Mouse (Mus musculus) R1 (cell line): ENCODE data around the gene Rbbp5.
A peak's percentile ranks its signal among the peaks of the same experiment; 100 is the strongest.

ENCODE experiments used
- DNase-seq: peaks from one replicate; pipeline ENCODE4 v3.0.0-alpha.2; 2018; ENCODE audit warnings: low read depth, low spot score

The Rbbp5 gene

DNA sequence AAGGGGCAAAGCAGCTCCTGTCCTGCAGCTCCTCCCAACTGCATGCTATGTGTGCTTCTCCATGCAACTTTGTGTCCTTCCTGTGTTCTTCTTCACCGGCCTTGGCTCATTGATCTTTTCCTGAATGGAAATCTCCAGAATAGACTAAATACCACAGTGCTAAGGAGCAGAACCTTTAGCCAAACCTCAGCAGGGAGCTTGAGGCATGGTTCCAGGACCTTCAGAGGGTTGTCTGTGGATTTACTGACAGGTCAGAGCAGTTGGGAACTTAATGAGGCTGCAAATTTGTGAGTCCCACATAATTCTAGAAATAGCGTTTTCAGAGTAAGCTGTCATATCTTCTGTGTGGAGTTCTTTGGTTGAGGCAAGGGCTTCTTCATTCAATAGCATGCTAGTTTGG is 23.4 kb downstream of the Rbbp5 start:
- DNase-seq, result no peak

DNA sequence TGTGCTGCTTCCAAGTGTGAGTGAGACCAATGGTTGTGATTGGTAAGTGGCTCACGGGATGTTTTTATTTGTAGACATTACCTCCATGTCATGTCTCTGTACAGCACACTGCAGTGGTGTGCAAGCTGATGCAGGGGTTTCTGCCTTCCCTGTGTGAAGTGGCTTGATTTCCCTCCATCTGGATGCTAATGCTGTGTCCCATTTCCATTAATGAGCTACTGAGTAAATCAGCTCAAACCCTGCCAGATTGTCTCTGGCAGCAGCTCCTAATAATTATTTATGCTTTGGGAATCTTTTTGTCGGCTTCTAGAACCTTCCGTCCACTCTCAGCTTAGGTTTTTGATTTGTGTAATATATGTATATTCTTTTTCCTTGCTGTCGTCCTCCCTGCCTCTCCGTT is 28.0 kb downstream of the Rbbp5 start:
- no peak for DNase-seq

GRCm38 (mm10) chr1:132506058-132506457 is 28.9 kb downstream of the Rbbp5 start, which contains the start of gene Tmem81:
TSS of gene Tmem81 (plus strand) at chr1:132506230.
- no peak for DNase-seq

DNA sequence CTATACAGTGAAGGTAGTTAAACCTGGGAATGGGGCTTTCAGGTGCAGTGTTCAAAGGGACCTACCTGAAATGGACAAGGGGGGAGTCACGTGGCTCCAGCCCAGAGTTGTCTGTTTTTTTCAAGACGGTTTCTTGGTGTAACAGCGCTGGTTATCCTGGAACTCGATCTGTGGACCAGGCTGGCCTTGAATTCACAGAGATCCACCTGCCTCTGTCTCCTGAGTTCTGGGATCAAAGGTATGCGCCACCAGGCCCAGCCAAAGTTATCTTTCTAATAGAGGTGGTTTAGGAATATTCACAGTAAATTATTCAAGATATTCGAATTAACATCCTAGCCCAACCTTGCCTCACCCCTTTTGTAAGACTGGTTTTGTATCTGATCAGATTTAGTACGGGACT is 29.5 kb downstream of the Rbbp5 start:
- DNase-seq, result no peak

DNA sequence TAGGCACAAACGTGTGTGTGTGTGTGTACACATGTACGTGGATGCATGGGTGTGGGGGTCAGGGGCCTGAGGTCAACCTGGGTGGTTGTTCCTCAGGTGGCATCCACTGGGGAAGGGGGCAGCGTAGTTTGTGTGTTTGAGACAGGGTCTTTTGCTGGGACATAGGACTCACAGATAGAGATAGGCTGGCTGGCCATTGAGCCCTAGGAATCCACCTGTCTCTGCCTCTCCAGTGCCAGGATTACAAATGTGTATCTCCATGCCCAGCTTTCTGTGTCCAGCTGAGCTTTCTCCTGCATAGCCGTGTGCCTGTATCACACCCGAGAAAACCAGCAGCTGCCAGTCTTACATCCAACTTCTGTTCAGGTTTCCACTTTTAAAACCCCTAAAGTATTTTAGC is 32.6 kb downstream of the Rbbp5 start:
- DNase-seq, result no peak

- DNase-seq, result no peak
Observed at GRCm38 (mm10) chr1:132511521-132511920, 34.4 kb downstream of the Rbbp5 start.

DNA sequence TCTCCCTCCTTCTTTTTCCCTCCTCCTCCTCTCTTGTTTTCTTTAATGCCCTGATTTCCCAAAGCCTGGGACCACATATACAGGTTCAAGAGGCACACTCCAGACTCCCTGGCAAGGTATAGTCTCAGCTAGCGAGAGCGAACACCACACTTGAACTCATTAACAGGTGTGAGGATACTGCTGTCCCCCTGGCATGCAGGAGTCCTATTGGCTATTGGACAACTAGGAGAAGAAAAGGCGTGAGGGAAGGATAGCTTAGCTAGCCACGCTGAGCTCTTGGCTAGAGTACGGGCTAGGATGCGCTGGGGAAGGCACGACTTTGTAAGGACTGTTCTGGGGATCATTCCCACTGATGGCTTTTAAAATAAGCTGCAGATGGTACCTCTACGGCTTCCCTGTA is 34.9 kb downstream of the Rbbp5 start:
- DNase-seq, result no peak

DNA sequence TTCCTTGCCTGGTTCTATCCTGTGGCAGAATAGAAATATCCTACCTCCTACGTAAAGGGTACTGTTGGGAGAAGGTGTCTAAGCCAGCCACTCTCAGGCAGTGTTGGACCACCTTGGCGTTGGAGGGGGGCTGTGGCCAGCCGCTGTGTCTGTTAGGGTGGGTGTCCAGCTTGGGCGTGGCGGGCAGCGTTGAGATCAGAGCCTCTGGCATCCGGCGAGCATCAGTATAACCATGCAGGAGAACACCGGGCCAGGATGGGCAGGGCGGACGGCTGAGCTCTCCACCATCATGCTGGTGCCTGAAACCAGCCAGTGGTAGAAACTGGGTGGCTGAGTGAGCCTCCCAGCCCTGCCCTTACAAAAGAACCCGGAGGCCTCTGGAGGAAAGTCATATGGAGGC is 38.2 kb downstream of the Rbbp5 start:
- DNase-seq, result no peak

DNA sequence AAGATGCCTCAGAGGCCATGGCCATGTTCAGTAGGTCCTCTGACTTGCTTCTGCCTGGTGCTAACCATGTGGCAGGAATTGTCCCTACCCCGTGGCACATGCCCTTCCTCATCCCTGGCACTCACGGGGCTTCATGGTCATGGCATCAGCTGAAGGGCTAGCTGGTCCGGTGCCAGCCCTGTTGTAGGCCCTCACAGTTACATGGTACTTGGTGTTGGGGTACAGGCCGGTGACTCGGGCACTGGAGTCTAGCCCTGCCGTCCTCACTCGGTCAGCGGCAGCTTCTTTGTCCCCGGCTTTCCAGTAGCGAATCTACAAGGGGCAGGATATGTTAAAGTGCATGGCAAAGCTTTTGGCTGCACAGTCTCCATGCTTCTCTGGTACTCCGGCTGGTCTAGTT is 39.6 kb downstream of the Rbbp5 start:
- no peak for DNase-seq

- no peak for DNase-seq
Observed at GRCm38 (mm10) chr1:132518621-132519020, 41.5 kb downstream of the Rbbp5 start.

DNA sequence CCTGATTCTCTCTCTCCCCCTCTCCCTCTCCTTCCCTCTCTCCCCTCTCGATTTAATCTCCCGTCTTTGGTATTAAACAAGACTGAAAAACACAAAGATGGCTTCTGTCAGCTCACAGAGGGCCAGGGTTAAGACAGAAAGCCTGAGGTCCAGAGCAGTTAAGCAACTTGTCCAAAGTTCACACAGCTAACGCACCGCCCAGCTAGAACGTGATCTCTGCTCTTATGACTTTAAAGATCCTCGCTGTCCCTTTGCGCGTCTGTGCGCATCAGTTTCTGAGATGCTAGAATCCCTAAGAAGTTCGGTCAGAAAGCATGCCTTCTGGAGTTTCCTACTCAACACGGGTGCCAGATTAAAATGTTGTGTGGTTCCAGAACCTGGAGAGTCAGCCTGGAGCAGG is 42.6 kb downstream of the Rbbp5 start:
- DNase-seq, result no peak

- DNase-seq, result peak; percentile 88
Observed at GRCm38 (mm10) chr1:132520764-132521163, 43.6 kb downstream of the Rbbp5 start.

DNA sequence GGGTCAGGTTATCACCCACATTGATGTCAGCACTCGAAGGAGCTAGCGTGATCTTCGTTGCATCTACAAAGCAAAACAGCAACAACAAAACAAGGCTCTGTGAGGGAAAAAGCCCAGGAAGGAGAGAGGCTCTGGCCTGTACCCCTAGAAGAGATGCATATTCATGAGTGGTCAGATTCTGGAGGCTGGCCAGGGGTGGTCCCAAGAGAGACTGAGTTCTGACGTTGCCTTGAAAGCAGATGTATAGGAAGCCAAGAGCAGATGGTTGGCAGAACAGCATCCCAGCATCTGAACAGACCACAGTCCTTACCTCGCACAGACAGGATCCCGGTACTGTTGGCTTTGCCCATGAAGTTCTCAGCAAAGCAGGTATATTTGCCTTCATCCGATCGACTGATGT is 45.9 kb downstream of the Rbbp5 start:
- no peak for DNase-seq

DNA sequence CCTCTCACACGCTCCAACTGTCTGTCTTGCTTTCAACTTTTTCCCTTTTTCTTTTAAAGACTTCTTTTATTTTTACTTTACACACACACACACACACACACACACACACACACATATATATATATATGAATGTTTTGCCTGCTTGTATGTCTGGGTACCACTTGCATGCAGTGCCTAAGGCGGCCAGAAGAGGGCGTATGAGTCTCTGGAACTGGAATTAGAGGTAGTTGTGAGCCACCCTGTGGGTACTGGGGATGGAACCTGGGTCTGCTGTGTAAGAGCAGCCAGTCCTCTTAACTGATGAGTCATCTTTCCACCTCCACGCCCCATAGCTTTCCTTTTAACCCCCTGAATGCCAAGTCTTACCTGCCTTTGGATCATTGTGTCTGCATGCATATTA is 46.8 kb downstream of the Rbbp5 start:
- peak; percentile 85 for DNase-seq

- DNase-seq, result peak; percentile 68
Observed at GRCm38 (mm10) chr1:132525832-132526231, 48.7 kb downstream of the Rbbp5 start.

DNA sequence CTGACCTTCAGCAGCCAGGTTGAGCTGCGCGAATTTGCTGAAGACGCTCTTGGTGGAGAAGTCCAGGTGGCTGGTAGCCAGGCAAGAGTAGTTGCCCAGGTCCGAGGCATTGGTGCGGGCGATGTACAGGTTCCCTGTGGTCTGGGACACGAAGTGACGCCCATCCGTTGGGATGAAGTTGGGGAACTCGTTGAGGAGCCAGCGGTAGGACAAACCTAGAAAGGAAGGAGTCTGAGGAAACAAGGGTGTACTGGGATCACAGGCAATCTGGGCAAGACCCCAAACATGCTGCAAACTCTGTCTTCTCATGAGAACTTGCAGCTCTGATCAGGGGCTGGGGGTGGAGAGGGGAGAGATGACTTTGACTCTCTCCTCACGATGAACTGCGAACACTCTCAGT is 50.9 kb downstream of the Rbbp5 start:
- DNase-seq, result no peak

DNA sequence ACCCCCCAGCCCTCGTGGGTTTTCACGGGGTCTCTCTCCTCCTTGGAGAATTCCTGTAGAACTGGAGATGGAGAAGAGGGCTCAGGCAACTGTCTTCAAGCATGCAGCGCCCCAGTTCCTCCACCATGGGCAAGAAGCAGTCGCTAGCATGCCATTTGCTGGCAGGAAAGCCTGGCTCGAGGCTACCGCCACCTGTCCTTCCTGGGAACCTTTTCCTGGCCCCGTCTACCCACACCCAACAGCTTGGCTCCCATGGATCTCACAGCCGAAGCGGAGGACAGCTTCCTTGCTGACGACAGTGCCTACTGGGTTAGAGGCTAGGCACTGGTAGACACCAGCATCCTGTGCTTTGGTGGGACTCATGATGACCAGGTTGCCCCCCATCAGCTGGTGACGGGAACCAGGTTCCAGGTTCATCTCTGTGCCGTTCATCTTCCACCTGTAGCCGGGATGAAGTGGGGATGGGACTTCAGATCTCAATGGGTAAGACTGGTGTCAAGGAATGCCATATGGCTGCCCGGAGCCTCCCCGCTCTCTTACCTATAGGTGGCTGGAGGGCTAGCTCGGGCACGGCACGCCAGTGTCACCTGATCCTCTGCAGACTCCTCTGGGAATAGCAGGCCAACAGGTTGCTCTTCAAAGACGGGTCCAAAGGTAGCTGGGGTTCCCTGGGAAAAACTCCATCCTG is 51.6 kb downstream of the Rbbp5 start:
- no peak for DNase-seq

DNA sequence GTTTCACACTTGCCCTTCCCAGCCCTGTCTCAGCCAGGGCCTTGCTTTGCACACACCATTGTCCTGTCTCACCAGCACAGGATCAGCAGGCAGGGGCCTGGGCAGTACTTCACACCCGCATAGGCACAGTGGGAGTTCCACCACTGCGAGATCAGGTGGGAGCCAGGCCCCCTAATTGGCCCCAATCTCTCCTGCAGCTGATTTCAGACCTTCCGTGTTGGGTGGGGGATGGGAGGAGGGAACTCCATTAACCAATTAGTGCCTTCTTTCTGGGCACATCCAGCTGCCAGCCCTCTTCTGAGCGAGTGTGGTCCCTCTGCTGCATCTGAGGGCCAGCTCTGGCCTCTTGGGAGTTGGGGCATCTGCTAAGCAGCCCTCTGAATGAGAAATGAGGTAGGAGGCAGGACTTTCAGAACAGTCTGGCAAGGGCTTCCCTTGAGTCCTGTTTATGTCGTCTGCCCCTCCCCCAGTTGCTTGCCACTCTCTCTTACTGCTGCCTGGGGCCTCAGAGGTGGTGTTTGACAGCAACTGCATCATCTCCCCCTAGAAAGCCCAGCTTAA is 53.5 kb downstream of the Rbbp5 start:
- DNase-seq, result no peak

- no peak for DNase-seq
Observed at GRCm38 (mm10) chr1:132532521-132532920, 55.4 kb downstream of the Rbbp5 start.

DNA sequence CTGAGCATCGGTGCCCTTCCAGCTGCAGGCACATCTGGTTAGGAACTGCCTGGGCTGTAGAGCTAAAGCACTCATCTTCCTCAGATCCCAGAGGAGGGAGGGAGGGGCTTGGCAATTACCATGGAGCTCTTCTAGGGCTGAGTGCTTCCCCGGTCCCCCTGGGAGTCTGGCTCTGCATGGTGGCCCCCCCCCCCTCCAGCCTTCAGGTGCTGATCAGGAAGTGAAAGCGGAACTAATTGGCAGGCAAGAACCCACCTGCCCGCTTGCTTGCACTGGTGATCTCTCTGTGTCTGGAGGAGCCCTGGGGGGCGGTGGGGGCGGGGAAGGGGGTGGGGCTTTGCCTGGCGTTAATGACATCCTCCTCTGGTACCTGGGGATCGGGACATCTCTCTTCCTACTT is 56.7 kb downstream of the Rbbp5 start:
- no peak for DNase-seq

- DNase-seq, result no peak
Observed at GRCm38 (mm10) chr1:132535541-132535940, 58.4 kb downstream of the Rbbp5 start.

DNA sequence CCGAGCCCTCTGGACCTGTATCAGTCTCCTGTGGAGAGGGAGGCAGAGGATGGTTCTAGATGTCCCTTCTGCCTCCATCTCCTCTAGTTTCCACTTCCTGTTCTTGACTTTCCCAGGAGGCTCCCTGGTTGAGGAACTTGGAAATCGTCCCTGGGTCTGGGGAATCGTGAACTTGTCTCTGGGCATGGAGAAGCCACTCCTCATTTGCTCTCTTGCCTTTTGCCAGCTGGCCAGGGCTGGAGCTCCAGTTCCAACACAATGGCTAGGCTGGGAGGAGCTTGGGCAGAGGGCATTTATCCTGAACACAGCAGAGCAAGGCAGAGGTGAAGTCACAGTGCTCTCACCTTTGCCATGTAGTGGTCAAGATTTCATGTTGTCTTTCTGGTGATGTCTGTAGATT is 59.3 kb downstream of the Rbbp5 start:
- no peak for DNase-seq

DNA sequence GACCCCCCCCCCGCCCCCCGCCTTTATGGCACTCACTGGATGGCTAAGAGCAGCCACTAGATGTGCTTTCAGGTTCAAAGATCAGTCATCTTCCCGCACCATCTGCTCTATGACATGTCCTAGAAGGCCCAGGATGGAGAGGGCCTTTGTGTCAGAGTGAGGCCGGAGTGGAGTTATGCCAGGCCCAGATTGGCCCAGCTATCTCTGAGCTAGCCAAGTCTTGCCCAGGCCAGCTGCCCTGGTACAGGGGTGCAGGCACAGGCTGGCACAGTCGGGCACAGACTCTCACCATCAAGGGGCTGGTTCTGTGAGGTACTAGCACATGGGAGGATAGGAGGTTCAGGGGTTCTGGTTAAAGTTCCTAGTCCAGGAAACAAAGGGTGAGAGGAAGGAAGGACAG is 60.6 kb downstream of the Rbbp5 start:
- no peak for DNase-seq

DNA sequence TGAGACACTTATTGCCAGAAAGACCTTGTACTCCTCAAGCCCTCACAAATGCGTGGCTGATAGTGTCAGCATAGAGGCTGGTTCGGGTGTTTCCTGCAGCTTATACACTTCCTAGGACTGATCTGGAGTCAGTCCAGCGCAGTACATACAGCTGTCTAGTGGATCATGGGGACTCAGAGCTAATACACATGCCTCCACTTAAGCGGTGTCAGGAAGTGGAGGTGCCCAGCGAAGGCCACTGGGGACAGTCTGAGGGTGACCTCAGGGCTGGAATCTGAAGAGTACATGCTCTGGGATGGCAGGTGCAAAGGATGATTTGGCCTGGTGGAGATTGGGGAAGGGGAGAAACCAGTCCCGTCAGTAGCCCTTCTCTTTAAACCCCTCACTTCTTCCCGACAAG is 63.5 kb downstream of the Rbbp5 start:
- DNase-seq, result no peak
